Mouse (Mus musculus): ENCODE measurements around the gene Ap1ar. TPM values are rescaled to one million over a fixed set of nuclear protein-coding genes. Genes with fewer than 3 reads are reported as not detected.

Gene Ap1ar
- total RNA-seq, 1 experiment from 2014 or later, result 70.9 TPM

DNA sequence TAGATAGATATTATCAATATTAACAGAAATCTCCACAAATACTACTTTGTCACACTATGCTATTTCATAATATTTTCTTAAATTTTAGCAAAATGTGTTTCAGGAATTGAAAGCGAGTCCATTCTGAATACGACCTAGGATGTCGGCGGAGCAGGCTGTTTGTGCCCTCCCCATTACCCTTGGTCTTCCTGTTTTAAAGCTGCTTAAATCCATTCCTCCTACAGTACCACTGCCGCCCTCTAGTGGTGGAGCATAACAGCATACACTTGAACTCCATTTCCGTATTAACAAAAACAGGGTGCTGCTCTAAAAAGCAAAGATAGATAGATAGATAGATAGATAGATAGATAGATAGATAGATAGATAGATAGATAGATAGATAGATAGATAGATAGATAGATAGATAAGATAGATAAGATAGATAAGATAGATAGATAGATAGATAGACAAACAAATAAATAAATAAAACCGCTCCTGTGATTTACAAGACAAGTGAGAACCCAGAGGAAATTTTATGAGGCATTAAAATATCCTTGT, 74.2 kb downstream of the Ap1ar start:
- ATAC-seq (replicated peaks; ENCODE audit: low read depth, poor library complexity, severe bottlenecking), result peak; percentile 89

DNA sequence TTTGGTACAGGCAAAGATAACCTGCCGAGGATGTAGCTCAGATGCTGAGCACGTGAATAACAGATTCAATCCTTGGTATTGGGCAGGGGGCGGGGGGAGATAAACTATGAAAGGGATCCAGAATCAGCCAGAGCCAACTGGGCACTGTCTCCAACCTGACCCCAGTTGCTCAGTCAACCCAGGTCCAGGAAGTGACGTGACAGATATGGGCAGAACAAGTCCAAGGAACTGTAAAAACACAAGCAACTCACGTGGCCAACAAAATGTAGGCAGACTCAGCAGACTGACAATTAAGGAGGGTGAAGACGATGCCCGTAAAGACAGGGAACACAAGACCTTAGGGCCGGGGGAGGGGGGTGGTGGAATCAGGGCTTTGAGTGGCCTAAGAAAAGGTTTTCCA, 74.9 kb downstream of the Ap1ar start:
- ATAC-seq (replicated peaks; ENCODE audit: low read depth, poor library complexity, severe bottlenecking), result no peak

DNA sequence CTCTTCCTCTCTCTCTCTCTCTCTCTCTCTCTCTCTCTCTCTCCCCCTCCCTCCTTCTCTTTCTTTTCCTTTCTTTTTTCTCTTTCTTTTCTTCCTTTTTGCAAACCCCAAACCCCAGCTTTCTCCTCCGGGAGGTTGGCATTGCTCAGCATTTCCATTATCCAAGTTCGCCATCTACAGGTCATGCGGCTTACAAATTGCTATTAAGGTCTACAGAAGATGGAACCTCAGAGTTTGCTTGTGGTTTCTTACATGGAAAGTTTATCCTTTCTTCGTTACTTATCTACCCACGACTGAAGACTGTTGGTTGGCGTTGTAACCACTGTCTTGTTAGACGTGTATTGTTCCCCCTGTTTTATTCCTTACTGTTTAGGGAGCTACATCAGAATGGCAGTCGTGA, 78.1 kb downstream of the Ap1ar start:
- ATAC-seq (replicated peaks; ENCODE audit: low read depth, poor library complexity, severe bottlenecking), result peak; percentile 60

DNA sequence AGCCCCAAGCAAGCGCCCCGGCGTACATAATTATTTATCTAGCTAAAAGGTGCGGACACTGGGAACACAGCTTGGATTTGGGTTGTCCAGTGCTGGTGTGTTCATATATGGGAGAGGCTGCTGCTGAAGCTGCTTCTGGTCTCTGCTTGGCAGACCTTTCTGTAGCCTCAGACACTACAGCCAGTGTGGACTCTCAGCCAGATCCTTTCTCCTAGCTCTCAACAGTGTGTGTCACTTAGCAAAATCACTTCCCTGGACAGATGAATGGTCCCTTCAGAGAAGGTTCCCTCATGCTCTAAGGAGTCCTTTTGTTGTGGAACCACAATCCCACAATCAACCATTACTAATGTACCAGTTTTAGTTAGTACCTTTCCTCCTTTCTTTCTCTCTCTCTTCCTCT, 78.5 kb downstream of the Ap1ar start:
- ATAC-seq (replicated peaks; ENCODE audit: low read depth, poor library complexity, severe bottlenecking), result no peak

DNA sequence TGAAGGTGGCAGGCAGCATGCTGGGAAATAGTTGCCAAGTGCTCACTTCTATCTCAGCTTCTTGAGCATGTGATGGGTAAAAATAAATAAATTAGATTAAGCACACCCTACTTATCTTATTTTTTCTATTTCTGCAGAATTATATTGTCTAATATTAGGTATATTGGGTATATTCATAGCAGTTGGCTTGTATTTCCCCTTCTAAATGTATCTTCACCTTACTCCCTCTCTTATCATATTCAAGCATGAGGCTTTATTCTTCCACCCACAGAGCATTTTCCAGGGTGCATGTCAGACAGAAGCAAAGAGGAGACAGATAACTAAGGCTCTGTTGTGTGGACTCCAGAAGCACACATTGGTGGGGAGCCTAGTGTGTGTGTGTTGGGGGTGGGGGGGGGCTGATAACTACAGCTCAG, 79.4 kb downstream of the Ap1ar start:
- ATAC-seq (replicated peaks; ENCODE audit: low read depth, poor library complexity, severe bottlenecking), result peak; percentile 46

Other genes starting within 250 kb of the Ap1ar start
- gene Neurog2, start 204.4 kb downstream of the Ap1ar start, total RNA-seq (2017), result not detected in 2 replicates
- gene Alpk1, start 57.0 kb downstream of the Ap1ar start, total RNA-seq (2017), result 8.1 and 10.4 TPM in 2 replicates
- gene Tifa, start 47.7 kb downstream of the Ap1ar start, total RNA-seq (2017), result 34.5 and 46.9 TPM in 2 replicates
- gene Fam241a, start 58.8 kb upstream of the Ap1ar start, total RNA-seq (2017), result 20.1 and 22.3 TPM in 2 replicates